Mouse (Mus musculus): ENCODE data around the gene Zfp292.

The Zfp292 gene

GRCm38 (mm10) chr4:34883366-34884029 lies 738 bp upstream of the Zfp292 start:
- no peak for DNase-seq (ENCODE audit: low read depth, low spot score)

GRCm38 (mm10) chr4:34882291-34882769 lies 430 bp downstream of the Zfp292 start:
- peak; percentile 30 for DNase-seq (ENCODE audit: low read depth, low spot score)

GRCm38 (mm10) chr4:34881851-34882250 lies 909 bp downstream of the Zfp292 start:
- DNase-seq (ENCODE audit: low read depth, low spot score): no peak

GRCm38 (mm10) chr4:34880921-34881650 lies 1.7 kb downstream of the Zfp292 start:
- DNase-seq (ENCODE audit: low read depth, low spot score): no peak

DNA sequence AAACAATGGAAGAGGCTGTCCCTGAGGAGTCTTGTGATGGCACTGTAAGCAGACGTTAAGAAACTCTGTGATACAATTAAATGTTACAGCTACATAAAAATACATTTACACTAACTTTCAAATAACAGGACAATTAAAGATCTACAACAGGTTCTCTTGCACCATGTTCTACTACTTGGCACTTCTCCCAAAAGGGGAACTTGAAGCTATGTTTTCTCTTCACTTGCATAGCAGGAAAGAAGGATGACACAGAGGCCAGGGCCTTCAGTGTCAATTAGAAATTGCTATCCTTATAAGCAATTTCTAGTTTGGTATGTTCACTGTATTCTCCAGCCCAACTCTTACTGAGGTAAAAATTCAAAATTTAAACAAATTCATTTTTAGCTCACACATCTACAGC lies 8.5 kb downstream of the Zfp292 start:
- no peak for DNase-seq (ENCODE audit: low read depth, low spot score)

DNA sequence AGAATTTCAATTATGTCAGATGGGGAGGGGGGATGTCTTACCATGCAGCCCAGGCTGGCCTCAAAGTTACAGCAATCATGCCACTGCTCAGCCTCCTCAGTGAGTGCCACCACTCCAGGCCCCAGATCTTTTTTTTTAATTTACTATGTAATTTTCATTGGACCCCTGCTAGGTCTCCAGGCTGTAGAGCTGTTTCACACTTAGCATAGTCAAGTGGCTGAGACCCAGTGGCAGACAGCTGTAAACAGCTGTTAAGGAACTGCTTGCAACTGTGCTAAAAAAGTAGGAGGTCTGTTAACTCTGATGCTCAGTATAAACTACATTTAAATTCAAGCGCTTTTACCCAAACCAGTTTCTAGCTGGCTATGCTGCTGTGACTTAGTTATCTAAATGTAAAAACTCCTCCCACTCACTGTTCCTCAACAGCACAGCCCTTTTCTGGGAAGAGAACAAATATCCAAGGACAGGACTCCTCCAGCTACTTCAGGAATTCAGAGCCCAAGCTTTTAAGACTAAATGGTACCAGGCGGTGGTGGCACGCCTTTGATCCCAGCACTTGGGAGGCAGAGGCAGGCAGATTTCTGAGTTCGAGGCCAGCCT lies 9.8 kb downstream of the Zfp292 start:
- no peak for DNase-seq (ENCODE audit: low read depth, low spot score)

GRCm38 (mm10) chr4:34869813-34870212 lies 12.9 kb downstream of the Zfp292 start:
- no peak for DNase-seq (ENCODE audit: low read depth, low spot score)

GRCm38 (mm10) chr4:34861438-34861837 lies 21.3 kb downstream of the Zfp292 start:
- DNase-seq (ENCODE audit: low read depth, low spot score): no peak

- no peak for DNase-seq (ENCODE audit: low read depth, low spot score)
These were observed 23.3 kb downstream of the Zfp292 start for GRCm38 (mm10) chr4:34859416-34859815.

GRCm38 (mm10) chr4:34858903-34859302 lies 23.9 kb downstream of the Zfp292 start:
- DNase-seq (ENCODE audit: low read depth, low spot score): no peak

GRCm38 (mm10) chr4:34855966-34856365 lies 26.8 kb downstream of the Zfp292 start:
- DNase-seq (ENCODE audit: low read depth, low spot score): no peak

DNA sequence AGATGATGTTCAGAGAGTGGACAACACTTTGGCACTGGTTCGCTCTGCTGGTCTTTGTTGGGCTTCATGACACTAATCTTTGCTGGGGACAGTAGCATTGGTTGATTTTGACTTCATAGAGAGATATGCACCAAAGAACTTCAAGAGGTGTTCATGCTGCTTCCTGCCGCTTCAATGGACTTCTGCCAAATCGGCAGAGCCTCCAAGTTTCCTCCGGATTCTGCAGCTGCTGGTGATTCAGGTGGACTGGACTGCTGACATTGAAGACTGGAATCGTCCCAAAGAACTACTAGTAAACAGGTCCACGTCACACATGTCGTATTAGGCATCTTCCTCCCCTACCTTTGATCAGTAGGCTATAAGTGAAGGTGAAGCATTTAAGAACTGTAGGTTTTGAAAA lies 30.7 kb downstream of the Zfp292 start:
- DNase-seq (ENCODE audit: low read depth, low spot score): no peak

GRCm38 (mm10) chr4:34850156-34850555 lies 32.6 kb downstream of the Zfp292 start:
- DNase-seq (ENCODE audit: low read depth, low spot score): no peak

- DNase-seq (ENCODE audit: low read depth, low spot score): no peak
These were observed 35.0 kb downstream of the Zfp292 start for GRCm38 (mm10) chr4:34847679-34848309.

- no peak for DNase-seq (ENCODE audit: low read depth, low spot score)
These were observed 38.9 kb downstream of the Zfp292 start for GRCm38 (mm10) chr4:34843839-34844238.

DNA sequence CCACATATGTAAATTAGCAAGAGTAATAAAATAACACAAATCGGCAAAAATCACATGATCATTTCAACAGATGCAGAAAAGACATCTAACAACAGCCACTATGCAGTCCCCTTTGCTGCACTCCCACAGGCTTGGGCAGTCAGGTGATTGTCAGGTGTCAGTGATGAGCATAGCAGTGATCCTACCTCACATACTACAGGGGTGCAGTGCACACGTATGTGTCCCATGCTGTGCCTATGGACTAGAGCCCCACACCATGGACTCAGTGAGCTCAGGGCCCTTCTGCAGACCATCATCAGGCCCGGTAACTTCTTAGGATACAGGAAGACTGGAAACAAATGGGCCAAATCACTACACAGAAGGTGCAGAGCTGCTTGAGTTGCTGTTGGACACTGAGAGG lies 39.9 kb downstream of the Zfp292 start:
- DNase-seq (ENCODE audit: low read depth, low spot score): no peak

DNA sequence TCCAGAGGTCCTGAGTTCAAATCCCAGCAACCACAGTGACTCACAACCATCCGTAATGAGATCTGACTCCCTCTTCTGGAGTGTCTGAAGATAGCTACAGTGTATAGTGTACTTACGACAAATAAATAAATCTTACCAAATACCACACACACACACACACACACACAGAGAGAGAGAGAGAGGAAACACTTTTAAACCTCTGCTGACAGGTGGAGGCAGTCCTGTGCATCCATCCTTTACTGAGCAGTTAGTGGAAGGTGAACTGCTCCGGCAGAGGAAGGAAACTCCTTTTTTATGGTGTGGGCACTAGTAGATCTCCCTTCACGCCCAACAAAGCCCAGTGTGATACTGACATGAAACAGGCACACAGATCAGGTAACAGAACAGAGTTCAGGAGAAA lies 51.3 kb downstream of the Zfp292 start:
- DNase-seq (ENCODE audit: low read depth, low spot score): no peak

- no peak for DNase-seq (ENCODE audit: low read depth, low spot score)
These were observed 53.3 kb downstream of the Zfp292 start for GRCm38 (mm10) chr4:34829456-34829855.

DNA sequence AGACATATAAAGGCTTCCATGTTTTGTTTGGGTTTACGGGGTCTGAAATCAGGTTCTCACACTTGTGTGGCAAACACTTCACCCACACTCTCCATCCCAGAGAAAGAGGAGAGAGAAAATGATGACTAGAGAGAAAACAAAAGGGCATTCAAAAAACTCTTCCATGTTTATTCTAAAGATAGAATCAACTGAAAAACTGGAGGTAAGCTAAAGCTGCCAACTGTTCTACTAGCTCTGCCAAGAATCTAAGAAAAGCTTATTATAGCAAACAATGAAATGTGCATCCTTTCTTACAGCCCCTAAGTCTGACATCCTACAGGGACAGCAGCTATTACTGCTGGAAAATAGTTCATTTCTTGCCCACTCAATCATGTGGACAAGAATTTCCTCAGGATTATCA lies 58.9 kb downstream of the Zfp292 start:
- no peak for DNase-seq (ENCODE audit: low read depth, low spot score)

GRCm38 (mm10) chr4:34819904-34820303 lies 62.9 kb downstream of the Zfp292 start:
- no peak for DNase-seq (ENCODE audit: low read depth, low spot score)

DNA sequence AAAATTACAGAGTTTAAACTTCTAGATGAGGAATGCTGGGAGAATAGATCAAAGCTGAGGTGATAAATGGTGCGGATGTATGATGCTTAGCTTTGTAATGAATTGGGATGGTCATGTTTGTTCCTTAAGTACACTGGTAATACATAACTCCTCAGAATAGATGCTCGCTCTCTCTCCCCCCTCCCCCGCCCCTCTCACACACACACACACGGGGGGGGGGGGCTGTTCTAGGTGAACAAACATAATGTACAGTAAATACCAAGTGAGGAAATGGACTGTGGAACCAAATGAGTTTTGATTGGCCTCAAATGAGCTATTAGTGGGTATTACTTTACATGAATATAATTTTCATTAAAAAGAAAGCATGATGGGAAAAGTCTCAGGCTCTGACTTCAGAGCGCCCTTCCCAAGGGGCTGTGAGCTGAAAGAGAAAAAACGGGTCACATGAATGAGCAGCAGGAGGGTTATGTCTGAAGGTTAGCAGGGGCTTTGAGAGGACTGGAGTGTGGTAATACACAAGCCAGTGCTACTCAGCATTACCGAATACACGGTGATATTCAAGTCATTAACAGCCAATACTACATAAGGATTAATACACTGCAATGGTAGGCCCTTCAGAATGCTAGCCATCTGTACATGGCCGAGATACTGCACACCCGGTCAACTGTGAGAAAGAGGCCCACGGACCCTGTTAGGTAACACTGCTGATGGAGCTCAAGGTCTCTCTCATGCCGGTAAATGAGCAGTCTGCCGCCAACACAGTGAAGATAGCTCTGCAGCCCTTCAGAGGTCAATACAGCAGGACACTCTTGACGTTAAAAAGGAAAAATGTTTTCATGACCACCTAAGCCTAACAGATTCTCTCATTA lies 81.4 kb downstream of the Zfp292 start:
- DNase-seq (ENCODE audit: low read depth, low spot score): no peak
